Mouse (Mus musculus) E14TG2a.4 (cell line): ENCODE measurements around the gene Snx13.

Source experiments
- CTCF ChIP-seq: conservative IDR thresholded peaks from 2 replicates; pipeline ENCODE4 v1.5.1; 2014; ENCODE audit warnings: low read length
- NANOG ChIP-seq: IDR thresholded peaks from 2 replicates; pipeline ENCODE4 v1.6.1; 2014; ENCODE audit warnings: borderline replicate concordance, low read length, mixed read lengths
- POU5F1 ChIP-seq: IDR thresholded peaks from 2 replicates; pipeline ENCODE4 v1.6.1; 2014; ENCODE audit warnings: low read length, borderline replicate concordance

GRCm38 (mm10) chr12:35016056-35016455, 30.9 kb upstream of the Snx13 start:
- TF ChIP-seq CTCF = no peak
- no peak for TF ChIP-seq NANOG
- no peak for TF ChIP-seq POU5F1
